Mouse (Mus musculus): ENCODE data around the gene Bub1b.

Bub1b gene

DNA sequence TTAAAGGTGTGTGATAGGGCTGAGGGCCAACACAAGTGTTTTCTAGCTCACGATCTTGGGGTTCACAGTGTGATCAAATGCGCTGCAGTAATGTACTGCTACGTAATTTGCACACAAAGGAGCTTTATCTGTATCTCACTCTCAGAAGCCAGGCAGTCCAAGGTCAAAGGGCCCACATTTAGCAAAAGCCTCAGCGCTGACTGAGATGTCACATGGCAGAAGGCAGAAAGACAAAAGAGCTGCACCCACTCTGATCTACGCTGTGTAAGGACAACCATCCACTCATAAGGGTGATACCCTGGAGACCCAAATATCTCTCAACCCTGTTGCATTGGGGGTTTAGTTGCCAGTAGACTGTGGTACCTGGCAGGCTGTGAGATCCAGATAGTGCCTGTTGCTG is 69.2 kb downstream of the Bub1b start:
- DNase-seq = no peak

GRCm38 (mm10) chr2:118669245-118669644 is 71.2 kb downstream of the Bub1b start:
- DNase-seq = no peak

GRCm38 (mm10) chr2:118669785-118670184 is 71.8 kb downstream of the Bub1b start:
- DNase-seq = no peak

GRCm38 (mm10) chr2:118671728-118672127 is 73.7 kb downstream of the Bub1b start:
- DNase-seq = no peak

DNA sequence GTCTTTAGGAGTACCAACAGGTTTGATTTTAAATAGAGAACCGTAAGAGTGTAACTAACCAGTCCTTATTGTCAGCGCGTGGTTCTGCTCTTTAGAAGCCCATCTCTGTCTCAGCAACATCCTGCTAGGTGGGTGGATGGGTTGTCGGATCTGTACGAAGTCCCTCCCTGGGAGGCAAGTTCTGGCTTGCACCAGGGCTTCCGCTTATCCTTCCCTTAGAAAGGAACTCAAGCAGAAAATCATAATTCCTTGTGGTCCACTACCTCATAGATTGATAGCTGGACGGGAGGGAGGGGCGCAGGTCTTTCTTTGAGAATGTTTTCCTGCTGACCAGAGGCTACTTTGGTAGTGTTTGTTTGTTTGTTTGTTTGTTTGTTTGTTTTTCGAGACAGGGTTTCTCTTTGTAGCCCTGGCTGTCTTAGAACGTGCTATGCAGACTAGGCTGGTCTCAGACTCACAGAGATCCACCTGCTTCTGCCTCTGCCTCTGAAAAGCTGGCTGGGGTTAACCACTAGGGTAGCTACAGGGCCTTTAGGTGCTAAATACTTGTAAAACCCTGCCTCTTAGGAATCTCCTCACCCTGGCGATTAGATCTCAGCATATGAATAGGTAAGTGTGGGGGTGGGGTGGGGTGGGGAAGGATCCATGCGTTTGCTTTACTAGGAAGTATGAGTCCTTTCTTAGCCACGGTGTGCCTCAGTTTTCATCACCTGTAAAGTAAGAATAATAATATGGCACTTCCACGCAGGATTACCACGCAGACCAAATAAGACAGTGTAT is 75.9 kb downstream of the Bub1b start:
- DNase-seq = no peak

GRCm38 (mm10) chr2:118674500-118674899 is 76.5 kb downstream of the Bub1b start:
- no peak for DNase-seq

DNA sequence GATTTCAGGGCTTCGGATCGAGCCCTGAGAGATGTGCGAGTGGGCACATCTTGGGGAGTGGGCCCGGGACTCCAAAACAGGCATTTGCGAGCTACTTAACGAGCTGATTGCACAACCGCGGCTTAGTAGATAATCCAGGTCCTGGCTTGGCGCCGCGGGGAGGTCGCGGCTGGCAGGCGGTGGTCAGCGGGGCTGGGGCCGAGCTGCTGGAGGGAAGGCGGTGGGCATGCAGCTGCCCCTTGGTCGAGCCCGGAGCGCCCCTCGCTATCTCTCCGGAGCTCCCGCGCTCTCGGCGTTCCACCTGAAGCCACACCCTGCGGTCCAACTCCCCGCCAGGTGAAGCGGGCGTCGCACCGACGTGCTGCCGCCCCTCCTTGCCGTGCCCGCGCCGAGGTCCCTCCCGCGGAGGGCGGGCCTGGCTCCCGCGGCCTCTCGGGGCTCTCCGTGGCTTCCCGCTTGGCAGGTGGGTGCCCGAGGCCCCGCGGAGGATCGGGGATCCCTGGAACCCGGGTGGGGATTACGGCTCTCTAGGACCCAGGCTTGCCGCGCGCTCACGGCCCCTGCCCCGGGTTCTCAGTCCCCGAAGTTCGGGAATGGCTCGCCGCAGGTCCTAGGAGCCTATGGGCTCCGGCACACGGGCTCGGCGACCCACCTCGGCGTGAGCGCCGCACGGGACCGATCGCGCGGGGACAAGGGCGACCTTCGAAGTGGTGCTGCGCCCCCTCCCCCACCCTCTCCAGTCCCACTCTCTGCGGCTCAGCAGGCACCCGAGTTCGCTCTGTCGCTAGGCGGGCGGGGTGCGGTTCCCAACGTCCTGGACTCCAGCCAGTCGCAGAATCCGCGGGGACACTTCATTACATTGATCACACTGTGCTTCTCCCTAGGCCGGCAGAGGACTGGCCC is 79.1 kb downstream of the Bub1b start:
- DNase-seq = no peak

GRCm38 (mm10) chr2:118677817-118678216 is 79.8 kb downstream of the Bub1b start:
- DNase-seq = no peak

DNA sequence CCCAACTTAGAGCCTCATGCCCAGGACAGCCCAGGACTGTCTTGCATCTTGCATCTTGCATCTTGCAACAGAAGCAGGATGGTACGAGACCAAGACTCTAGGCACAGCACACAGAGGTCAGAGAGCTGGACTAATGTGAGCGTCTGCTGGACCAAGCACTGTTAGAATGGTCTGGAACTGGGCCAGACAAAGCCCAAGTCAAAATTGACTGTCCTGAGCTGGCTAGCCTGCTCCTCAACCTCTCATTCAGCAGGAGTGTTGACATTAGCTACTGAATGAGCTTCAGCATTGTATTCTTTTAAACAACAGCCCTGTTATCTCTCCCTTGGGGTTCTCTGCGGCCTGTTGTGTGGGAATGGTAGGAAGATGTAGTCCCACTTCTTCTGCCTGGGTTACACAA is 81.6 kb downstream of the Bub1b start:
- no peak for DNase-seq

GRCm38 (mm10) chr2:118680926-118681325 is 82.9 kb downstream of the Bub1b start:
- DNase-seq = no peak

GRCm38 (mm10) chr2:118682544-118683260 is 84.7 kb downstream of the Bub1b start:
- DNase-seq = no peak

DNA sequence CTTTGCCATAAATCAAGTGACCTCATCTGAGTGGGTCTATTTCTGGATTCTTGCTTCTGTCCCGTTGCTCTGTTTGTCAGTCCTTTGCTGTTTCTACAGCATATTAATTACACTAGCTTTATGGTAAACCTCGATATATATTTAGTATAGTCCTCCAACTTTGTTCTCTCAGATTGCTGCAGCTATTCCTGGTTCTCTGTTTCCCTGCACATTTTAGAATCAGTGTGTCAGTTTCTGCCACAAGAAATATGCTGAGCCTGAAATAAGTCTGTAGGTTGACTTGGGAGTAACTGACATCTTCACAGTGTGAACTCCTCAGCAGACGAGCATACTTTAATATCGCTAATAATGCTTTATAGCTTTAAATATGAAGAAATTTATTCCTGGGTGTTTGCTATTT is 87.1 kb downstream of the Bub1b start:
- no peak for DNase-seq

DNA sequence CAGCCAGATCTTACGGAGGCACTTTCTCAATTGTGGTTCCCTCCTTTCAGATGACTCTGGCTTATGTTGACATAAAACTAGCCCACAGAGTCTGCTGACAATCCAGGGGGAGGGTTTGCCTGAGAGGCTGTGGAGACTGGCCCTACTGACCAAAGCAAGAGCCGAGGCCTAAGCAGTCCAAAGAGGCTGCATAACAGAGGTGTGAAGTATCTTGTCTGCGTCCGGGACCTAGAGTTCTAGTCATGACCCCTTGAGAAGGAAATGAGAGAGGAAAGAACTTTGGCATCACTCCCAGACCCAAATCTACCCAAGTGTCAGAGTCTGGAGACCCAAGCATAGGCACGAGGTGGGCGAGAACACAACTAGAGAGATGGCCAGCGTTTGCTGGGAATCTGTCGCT is 88.7 kb downstream of the Bub1b start:
- DNase-seq = no peak

DNA sequence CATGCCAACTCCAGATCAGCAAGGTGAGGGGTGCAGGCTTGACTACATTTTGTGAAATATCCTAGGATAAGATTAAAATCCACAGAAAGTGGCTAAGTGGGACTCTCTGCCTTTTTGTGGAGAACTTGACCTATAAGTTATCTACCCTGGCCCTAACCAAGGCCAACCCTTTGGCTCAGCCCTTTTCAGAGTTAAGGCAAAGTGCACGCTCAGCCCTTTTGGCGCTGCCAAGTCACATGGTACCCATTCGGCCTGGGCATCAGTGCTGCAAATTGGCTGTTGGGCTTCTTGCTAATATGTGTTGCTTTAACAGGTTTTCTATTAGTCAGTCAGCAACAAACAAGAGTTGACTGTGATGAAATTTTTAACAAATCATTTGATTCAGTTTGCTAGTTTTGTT is 89.8 kb downstream of the Bub1b start:
- DNase-seq = no peak

DNA sequence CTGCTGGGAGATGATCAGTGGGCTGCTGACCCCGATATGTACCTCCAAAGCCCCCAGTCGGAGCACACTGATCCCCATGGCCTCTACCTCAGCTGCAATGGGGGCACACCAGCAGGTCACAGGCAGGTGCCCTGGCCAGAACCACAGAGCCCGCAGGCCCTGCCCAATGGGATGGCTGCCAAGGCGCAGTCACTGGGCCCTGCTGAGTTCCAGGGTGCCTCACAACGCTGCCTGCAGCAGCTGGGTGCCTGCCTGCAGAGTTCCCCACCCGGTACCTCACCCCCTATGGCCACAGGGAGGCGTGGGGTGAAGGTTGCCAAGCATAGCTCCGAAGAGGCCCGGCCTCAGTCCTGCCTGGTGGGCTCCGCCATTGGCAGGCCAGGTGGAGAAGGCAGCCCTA is 91.9 kb downstream of the Bub1b start:
- DNase-seq = no peak
